Mouse (Mus musculus): ENCODE results near the gene Poll. TPM values are rescaled to one million over a fixed set of nuclear protein-coding genes. Genes with fewer than 3 reads are reported as not detected.

The Poll gene
- polyA plus RNA-seq, 1 experiment from 2014 or later: 20.6 TPM

DNA sequence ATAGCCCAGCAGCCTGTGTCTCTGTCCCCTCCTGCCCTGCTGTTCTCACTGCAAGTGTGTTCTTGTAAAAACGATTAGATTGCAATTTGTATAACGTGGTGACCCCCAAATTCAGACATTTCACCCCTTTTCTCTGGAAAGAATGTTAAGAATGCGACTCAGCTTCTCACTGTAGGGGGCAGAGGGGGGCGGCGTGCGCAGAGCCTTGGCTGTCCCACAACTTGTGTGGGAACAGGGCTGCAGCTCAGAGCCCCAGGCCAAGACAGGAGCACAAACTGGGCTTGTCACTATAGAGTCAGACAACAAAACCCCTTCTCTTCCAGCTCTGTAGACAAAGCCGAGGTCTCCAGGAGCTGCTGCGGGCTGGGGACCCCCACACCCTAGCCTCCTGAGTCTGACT, 21.8 kb upstream of the Poll start:
- ATAC-seq (ENCODE audit: low FRiP score, low TSS enrichment): no peak
- Histone ChIP-seq H3K27ac (ENCODE audit: low read depth, low read length) (no peak overlapping the region), H3K4me3 (ENCODE audit: low read length) (no peak overlapping the region), H3K4me2 (replicated peaks; ENCODE audit: low read depth, low read length) (no peak overlapping the region), H3K27me3 (ENCODE audit: control insufficient read depth, insufficient read depth, low read length) (no peaks in the 10 kb centered on the region), H3K36me3 (ENCODE audit: control insufficient read depth, insufficient read depth, low read length) (peaks cover 23% of the 10 kb centered on the region), H3K4me1 (ENCODE audit: control insufficient read depth, insufficient read depth, low read length) (peaks cover 6% of the 10 kb centered on the region; the same call in 1 of the 2 replicates), H3K9ac (ENCODE audit: low read depth, low read length) (no peak overlapping the region; the same call in 1 of the 2 replicates), H3K9me3 (ENCODE audit: control insufficient read depth, low read length) (0 out of 2 replicates have a peak, but pooled peaks cover 2% of the 10 kb centered on the region)
- WGBS: 39% methylated on average over 8 of the region's 8 CpGs

GRCm38 (mm10) chr19:45581257-45581656, 20.9 kb upstream of the Poll start:
- no peak; the same call in 1 of the 2 replicates for ATAC-seq (ENCODE audit: low FRiP score, low TSS enrichment)
- Histone ChIP-seq H3K4me3 (ENCODE audit: low read length) (no peak overlapping the region), H3K4me2 (replicated peaks; ENCODE audit: low read depth, low read length) (no peak overlapping the region), H3K9me3 (ENCODE audit: control insufficient read depth, low read length) (0 out of 2 replicates have a peak, but pooled peaks cover 2% of the 10 kb centered on the region), H3K36me3 (ENCODE audit: control insufficient read depth, insufficient read depth, low read length) (peaks cover 28% of the 10 kb centered on the region), H3K9ac (ENCODE audit: low read depth, low read length) (no peak overlapping the region), H3K27me3 (ENCODE audit: control insufficient read depth, insufficient read depth, low read length) (no peaks in the 10 kb centered on the region), H3K4me1 (ENCODE audit: control insufficient read depth, insufficient read depth, low read length) (peaks cover 8% of the 10 kb centered on the region), H3K27ac (ENCODE audit: low read depth, low read length) (no peak overlapping the region)
- 64% methylated on average over 3 of the region's 3 CpGs for WGBS

DNA sequence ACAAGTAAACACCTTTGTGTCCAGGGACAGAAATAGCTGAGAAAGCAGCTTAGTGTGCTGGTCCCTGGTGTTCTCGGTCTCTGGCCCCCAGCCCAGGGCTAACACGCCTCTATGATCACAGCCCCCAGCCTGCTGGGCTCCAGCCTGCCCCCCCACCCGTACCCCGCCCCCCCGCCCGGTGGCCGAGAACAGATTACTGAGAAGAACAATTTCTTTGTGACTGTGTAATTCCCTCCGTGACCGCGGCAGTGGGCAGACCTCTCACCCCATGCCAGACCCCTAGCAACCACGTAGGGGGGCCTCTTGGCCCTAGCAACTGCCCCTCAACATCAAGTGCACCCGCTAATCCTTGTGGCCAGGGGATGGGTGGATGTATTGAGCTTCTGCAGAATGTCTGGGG, 19.9 kb upstream of the Poll start:
- Histone ChIP-seq H3K4me3 (ENCODE audit: low read length) (no peak overlapping the region), H3K9me3 (ENCODE audit: control insufficient read depth, low read length) (0 out of 2 replicates have a peak, but pooled peaks cover 2% of the 10 kb centered on the region), H3K4me1 (ENCODE audit: control insufficient read depth, insufficient read depth, low read length) (peaks cover 18% of the 10 kb centered on the region), H3K4me2 (replicated peaks; ENCODE audit: low read depth, low read length) (no peak overlapping the region), H3K36me3 (ENCODE audit: control insufficient read depth, insufficient read depth, low read length) (peaks cover 28% of the 10 kb centered on the region), H3K27ac (ENCODE audit: low read depth, low read length) (no peak overlapping the region), H3K9ac (ENCODE audit: low read depth, low read length) (no peak overlapping the region), H3K27me3 (ENCODE audit: control insufficient read depth, insufficient read depth, low read length) (no peaks in the 10 kb centered on the region)
- ATAC-seq (ENCODE audit: low FRiP score, low TSS enrichment): no peak
- 77% methylated on average over 12 of the region's 12 CpGs for WGBS

DNA sequence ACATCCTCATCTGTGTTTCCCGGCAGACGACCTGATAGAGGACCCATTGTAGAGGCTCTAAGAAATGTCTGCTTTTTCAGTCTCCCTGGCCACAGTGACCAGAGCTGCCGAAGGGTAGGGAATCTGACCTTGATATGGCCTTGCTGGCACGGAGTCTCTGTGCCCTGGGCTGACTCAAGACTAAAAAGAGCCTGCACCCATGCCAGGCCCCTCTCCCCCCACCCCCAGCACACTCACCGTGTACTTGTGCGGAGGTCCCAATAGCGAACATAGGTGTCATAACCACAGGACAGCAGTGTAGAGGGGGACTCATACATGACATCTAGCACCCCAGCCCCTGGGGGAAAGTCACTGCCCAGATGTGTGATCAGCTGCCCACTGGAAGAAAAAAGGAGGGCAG, 19.1 kb upstream of the Poll start:
- WGBS: 87% methylated on average over 7 of the region's 7 CpGs
- Histone ChIP-seq H3K4me1 (ENCODE audit: control insufficient read depth, insufficient read depth, low read length) (peaks cover 24% of the 10 kb centered on the region), H3K9ac (ENCODE audit: low read depth, low read length) (no peak overlapping the region), H3K36me3 (ENCODE audit: control insufficient read depth, insufficient read depth, low read length) (peaks cover 28% of the 10 kb centered on the region), H3K4me2 (replicated peaks; ENCODE audit: low read depth, low read length) (no peak overlapping the region), H3K27me3 (ENCODE audit: control insufficient read depth, insufficient read depth, low read length) (no peaks in the 10 kb centered on the region), H3K27ac (ENCODE audit: low read depth, low read length) (no peak overlapping the region), H3K9me3 (ENCODE audit: control insufficient read depth, low read length) (0 out of 2 replicates have a peak, but pooled peaks cover 2% of the 10 kb centered on the region), H3K4me3 (ENCODE audit: low read length) (no peak overlapping the region)
- no peak for ATAC-seq (ENCODE audit: low FRiP score, low TSS enrichment)

DNA sequence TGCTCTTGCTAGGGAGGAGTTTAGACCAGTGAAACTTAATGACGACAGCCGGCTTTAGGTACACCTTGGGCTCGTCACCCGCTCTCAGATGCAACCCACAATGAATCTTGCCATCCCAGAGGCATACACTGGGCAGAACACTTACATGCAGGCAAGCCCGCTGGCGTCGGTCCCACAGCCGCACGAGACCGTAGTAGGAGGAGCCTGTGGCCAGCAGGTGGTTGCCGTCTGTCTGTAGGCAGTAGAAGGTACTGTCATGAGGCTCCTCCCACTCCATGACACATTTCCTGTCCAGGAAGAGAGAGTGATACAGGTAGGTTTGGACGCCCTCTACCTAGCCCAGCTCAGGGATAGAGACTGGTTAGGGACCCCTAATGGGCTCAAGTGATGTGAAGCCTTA, 18.6 kb upstream of the Poll start:
- Histone ChIP-seq H3K27ac (ENCODE audit: low read depth, low read length) (no peak overlapping the region), H3K9ac (ENCODE audit: low read depth, low read length) (no peak overlapping the region), H3K4me3 (ENCODE audit: low read length) (no peak overlapping the region), H3K4me2 (replicated peaks; ENCODE audit: low read depth, low read length) (no peak overlapping the region), H3K36me3 (ENCODE audit: control insufficient read depth, insufficient read depth, low read length) (peaks cover 28% of the 10 kb centered on the region), H3K27me3 (ENCODE audit: control insufficient read depth, insufficient read depth, low read length) (no peaks in the 10 kb centered on the region), H3K4me1 (ENCODE audit: control insufficient read depth, insufficient read depth, low read length) (peaks cover 24% of the 10 kb centered on the region), H3K9me3 (ENCODE audit: control insufficient read depth, low read length) (0 out of 2 replicates have a peak, but pooled peaks cover 2% of the 10 kb centered on the region)
- ATAC-seq (ENCODE audit: low FRiP score, low TSS enrichment): no peak
- 87% methylated on average over 12 of the region's 12 CpGs for WGBS

DNA sequence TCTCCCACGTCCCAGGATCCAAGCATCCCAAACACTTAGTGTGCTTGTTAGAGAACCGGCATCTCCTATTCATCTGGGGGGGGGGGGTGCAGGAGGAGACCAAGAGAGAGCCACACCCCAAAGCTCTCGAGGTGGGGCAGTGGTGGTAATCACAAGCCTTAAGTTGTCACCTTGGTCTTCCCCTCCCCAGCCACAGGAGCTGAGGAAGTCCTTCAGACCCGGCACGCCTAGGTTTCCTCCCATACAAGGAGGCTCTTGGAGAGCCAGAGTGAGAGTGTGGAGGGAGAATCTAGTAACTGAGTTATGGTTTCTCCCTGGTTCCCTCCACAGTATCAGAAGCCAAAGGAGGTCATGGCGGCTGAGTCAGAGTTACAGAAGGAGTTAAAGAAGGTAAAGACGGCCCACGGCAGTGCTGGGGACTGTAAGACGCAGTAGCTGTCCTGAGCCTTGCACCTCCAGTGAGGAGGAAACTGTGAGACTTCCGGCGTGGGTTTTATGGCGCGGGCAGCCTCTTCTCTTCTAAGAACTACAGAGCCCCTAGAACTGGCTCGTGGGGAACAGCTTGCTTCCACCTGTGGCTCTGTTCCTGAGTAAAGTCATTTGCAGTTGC, 16.9 kb upstream of the Poll start:
- no peak for ATAC-seq (ENCODE audit: low FRiP score, low TSS enrichment)
- Histone ChIP-seq H3K27ac (ENCODE audit: low read depth, low read length) (no peak overlapping the region), H3K9me3 (ENCODE audit: control insufficient read depth, low read length) (0 out of 2 replicates have a peak, but pooled peaks cover 2% of the 10 kb centered on the region), H3K36me3 (ENCODE audit: control insufficient read depth, insufficient read depth, low read length) (peaks cover 36% of the 10 kb centered on the region), H3K4me1 (ENCODE audit: control insufficient read depth, insufficient read depth, low read length) (peaks cover 20% of the 10 kb centered on the region), H3K4me2 (replicated peaks; ENCODE audit: low read depth, low read length) (no peak overlapping the region), H3K4me3 (ENCODE audit: low read length) (no peak overlapping the region), H3K9ac (ENCODE audit: low read depth, low read length) (no peak overlapping the region), H3K27me3 (ENCODE audit: control insufficient read depth, insufficient read depth, low read length) (no peaks in the 10 kb centered on the region)
- WGBS: 67% methylated on average over 14 of the region's 14 CpGs

- Histone ChIP-seq H3K9ac (ENCODE audit: low read depth, low read length) (no peak overlapping the region), H3K9me3 (ENCODE audit: control insufficient read depth, low read length) (no peaks in the 10 kb centered on the region), H3K4me2 (replicated peaks; ENCODE audit: low read depth, low read length) (no peak overlapping the region), H3K4me1 (ENCODE audit: control insufficient read depth, insufficient read depth, low read length) (peaks cover 18% of the 10 kb centered on the region), H3K27ac (ENCODE audit: low read depth, low read length) (no peak overlapping the region), H3K36me3 (ENCODE audit: control insufficient read depth, insufficient read depth, low read length) (peaks cover 37% of the 10 kb centered on the region), H3K27me3 (ENCODE audit: control insufficient read depth, insufficient read depth, low read length) (no peaks in the 10 kb centered on the region), H3K4me3 (ENCODE audit: low read length) (no peak overlapping the region)
- 14% methylated on average over 8 of the region's 8 CpGs for WGBS
- ATAC-seq (ENCODE audit: low FRiP score, low TSS enrichment): 0 out of 2 replicates have a peak, but pooled peaks have one; percentile 28
Measured at GRCm38 (mm10) chr19:45575632-45576001, 15.3 kb upstream of the Poll start.

- H3K36me3 ChIP-seq (ENCODE audit: control insufficient read depth, insufficient read depth, low read length): peaks cover 37% of the 10 kb centered on the region
- no peak overlapping the region for H3K4me2 ChIP-seq (replicated peaks; ENCODE audit: low read depth, low read length)
- no peaks in the 10 kb centered on the region for H3K9me3 ChIP-seq (ENCODE audit: control insufficient read depth, low read length)
- no peak for ATAC-seq (ENCODE audit: low FRiP score, low TSS enrichment)
- no peak overlapping the region; the same call in 1 of the 2 replicates for H3K27ac ChIP-seq (ENCODE audit: low read depth, low read length)
- H3K9ac ChIP-seq (ENCODE audit: low read depth, low read length): no peak overlapping the region
- no peaks in the 10 kb centered on the region for H3K27me3 ChIP-seq (ENCODE audit: control insufficient read depth, insufficient read depth, low read length)
- H3K4me3 ChIP-seq (ENCODE audit: low read length): no peak overlapping the region
- H3K4me1 ChIP-seq (ENCODE audit: control insufficient read depth, insufficient read depth, low read length): peaks cover 18% of the 10 kb centered on the region
- 41% methylated on average over 19 of the region's 19 CpGs for WGBS
Measured at GRCm38 (mm10) chr19:45574941-45575631, 14.8 kb upstream of the Poll start.

- Histone ChIP-seq H3K27me3 (ENCODE audit: control insufficient read depth, insufficient read depth, low read length) (no peaks in the 10 kb centered on the region), H3K36me3 (ENCODE audit: control insufficient read depth, insufficient read depth, low read length) (peaks cover 36% of the 10 kb centered on the region), H3K4me2 (replicated peaks; ENCODE audit: low read depth, low read length) (no peak overlapping the region), H3K27ac (ENCODE audit: low read depth, low read length) (no peak overlapping the region), H3K4me3 (ENCODE audit: low read length) (no peak overlapping the region), H3K9ac (ENCODE audit: low read depth, low read length) (no peak overlapping the region), H3K4me1 (ENCODE audit: control insufficient read depth, insufficient read depth, low read length) (peaks cover 21% of the 10 kb centered on the region), H3K9me3 (ENCODE audit: control insufficient read depth, low read length) (no peaks in the 10 kb centered on the region)
- ATAC-seq (ENCODE audit: low FRiP score, low TSS enrichment): no peak
- WGBS: 79% methylated on average over 7 of the region's 7 CpGs
Measured at GRCm38 (mm10) chr19:45574339-45574898, 14.1 kb upstream of the Poll start.
